Mouse (Mus musculus) MEL (cell line): ENCODE data around the gene Pum1. TPM values are rescaled to one million over a fixed set of nuclear protein-coding genes. Genes with fewer than 3 reads are reported as not detected.
A peak's percentile ranks its signal among the peaks of the same experiment; 100 is the strongest.

ENCODE experiments used
- DNase-seq: peaks from one replicate; pipeline ENCODE4 v3.0.0; 2011; ENCODE audit warnings: low read depth, low spot score
- H3K27ac ChIP-seq: 2 replicates; pipeline ENCODE4 v1.5.1; 2012; ENCODE audit warnings: low read depth, mild to moderate bottlenecking, control low read depth, low read length, moderate library complexity; ENCODE audit not compliant: control insufficient read depth
- H3K27me3 ChIP-seq, 2 experiments: fragments of 150-350 bp in 1 of 2; sonication (generic) in 1 of 2; 2 replicates each; pipeline ENCODE4 v1.6.1; 2012; ENCODE audit warnings: low read length in 2 of 2, mild to moderate bottlenecking in 2 of 2, improper control_type of control experiment in 1 of 2, moderate library complexity in 1 of 2; ENCODE audit not compliant: insufficient read depth in 2 of 2, control insufficient read depth in 1 of 2
- H3K36me3 ChIP-seq, 2 experiments: 2 replicates each; pipeline ENCODE4 v1.6.1; 2012 to 2014; ENCODE audit warnings: low read length in 2 of 2, improper control_type of control experiment in 1 of 2, inconsistent platforms in 1 of 2, mild to moderate bottlenecking in 1 of 2; ENCODE audit not compliant: insufficient read depth in 2 of 2, control insufficient read depth in 1 of 2
- H3K4me1 ChIP-seq, 2 experiments: fragments of 150-350 bp in 1 of 2; sonication (generic) in 1 of 2; 2 replicates each; pipeline ENCODE4 v1.6.1; 2012; ENCODE audit warnings: low read length in 2 of 2, improper control_type of control experiment in 1 of 2, mild to moderate bottlenecking in 1 of 2; ENCODE audit not compliant: insufficient read depth in 2 of 2, control insufficient read depth in 1 of 2
- H3K4me3 ChIP-seq, 2 experiments: fragments of 150-350 bp in 1 of 2; sonication (generic) in 1 of 2; 2 replicates each; pipeline ENCODE4 v1.5.1; 2012; ENCODE audit warnings: low read depth in 2 of 2, low read length in 2 of 2, mild to moderate bottlenecking in 2 of 2, moderate library complexity in 2 of 2, control low read depth in 1 of 2, improper control_type of control experiment in 1 of 2; ENCODE audit not compliant: control insufficient read depth in 1 of 2, insufficient read depth in 1 of 2
- H3K79me2 ChIP-seq: 2 replicates; pipeline ENCODE4 v1.6.1; 2012; ENCODE audit warnings: mild to moderate bottlenecking, low read length, moderate library complexity; ENCODE audit not compliant: control insufficient read depth, poor library complexity, insufficient read depth
- H3K9ac ChIP-seq: 2 replicates; pipeline ENCODE4 v1.6.1; 2012; ENCODE audit warnings: low read depth, mild to moderate bottlenecking, control low read depth, low read length, moderate library complexity; ENCODE audit not compliant: control insufficient read depth, poor library complexity, severe bottlenecking
- H3K9me3 ChIP-seq: fragments of 150-350 bp; sonication (generic); replicated peaks from 2 replicates; pipeline ENCODE4 v1.6.1; 2012; ENCODE audit warnings: mild to moderate bottlenecking, low read length, improper control_type of control experiment, moderate library complexity; ENCODE audit not compliant: insufficient read depth
- BHLHE40 ChIP-seq: IDR thresholded peaks from 2 replicates; pipeline ENCODE4 v1.6.1; 2012; ENCODE audit warnings: low read depth, mild to moderate bottlenecking, inconsistent platforms, low read length, improper control_type of control experiment, borderline replicate concordance
- CHD2 ChIP-seq: IDR thresholded peaks from 2 replicates; pipeline ENCODE4 v1.6.1; 2011; ENCODE audit warnings: low read length, improper control_type of control experiment
- E2F4 ChIP-seq: IDR thresholded peaks from 2 replicates; pipeline ENCODE4 v1.6.1; 2011; ENCODE audit warnings: low read depth, low read length, improper control_type of control experiment, borderline replicate concordance
- EP300 ChIP-seq, 2 experiments: IDR thresholded peaks; 2 replicates each; pipeline ENCODE4 v1.6.1; 2011; ENCODE audit warnings: improper control_type of control experiment in 2 of 2, low read length in 2 of 2, low read depth in 1 of 2, mild to moderate bottlenecking in 1 of 2
- ETS1 ChIP-seq: IDR thresholded peaks from 2 replicates; pipeline ENCODE4 v1.6.1; 2012; ENCODE audit warnings: low read depth, mild to moderate bottlenecking, inconsistent platforms, low read length, improper control_type of control experiment, moderate library complexity
- GABPA ChIP-seq: IDR thresholded peaks from 2 replicates; pipeline ENCODE4 v1.6.1; 2012; ENCODE audit warnings: low read depth, mild to moderate bottlenecking, inconsistent platforms, low read length, improper control_type of control experiment, moderate library complexity
- GATA1 ChIP-seq: IDR thresholded peaks from 2 replicates; pipeline ENCODE4 v1.6.1; 2011; ENCODE audit warnings: low read depth, low read length, improper control_type of control experiment
- MAX ChIP-seq: IDR thresholded peaks from 2 replicates; pipeline ENCODE4 v1.6.1; 2011; ENCODE audit warnings: low read length, improper control_type of control experiment
- MYB ChIP-seq: IDR thresholded peaks from 2 replicates; pipeline ENCODE4 v1.6.1; 2011; ENCODE audit warnings: mild to moderate bottlenecking, low read depth, low read length, improper control_type of control experiment
- MYC ChIP-seq: IDR thresholded peaks from 2 replicates; pipeline ENCODE4 v1.6.1; 2011; ENCODE audit warnings: low read depth, mild to moderate bottlenecking, low read length, improper control_type of control experiment, moderate library complexity
- NELFE ChIP-seq: IDR thresholded peaks from 2 replicates; pipeline ENCODE4 v1.6.1; 2011; ENCODE audit warnings: low read depth, low read length, improper control_type of control experiment
- NRF1 ChIP-seq: IDR thresholded peaks from 2 replicates; pipeline ENCODE4 v1.6.1; 2014; ENCODE audit warnings: low read depth, mild to moderate bottlenecking, inconsistent platforms, low read length, improper control_type of control experiment, moderate library complexity; ENCODE audit not compliant: poor library complexity, insufficient read depth, severe bottlenecking
- SMC3 ChIP-seq: IDR thresholded peaks from 2 replicates; pipeline ENCODE4 v1.6.1; 2011; ENCODE audit warnings: low read depth, low read length, improper control_type of control experiment
- TAL1 ChIP-seq: IDR thresholded peaks from 2 replicates; pipeline ENCODE4 v1.6.1; 2012; ENCODE audit warnings: mild to moderate bottlenecking, inconsistent platforms, low read length, moderate library complexity, mixed read lengths
- TBP ChIP-seq: IDR thresholded peaks from 2 replicates; pipeline ENCODE4 v1.8.0; 2011; ENCODE audit warnings: low read depth, low read length, improper control_type of control experiment
- polyA plus RNA-seq, 2 experiments: library from polyadenylated mRNA; stranded (reverse) in 1 of 2; unstranded in 1 of 2; fragments of >175 nt in 1 of 2; fragments of >200 nt in 1 of 2; gene quantifications; 2 replicates each; pipeline versions ENCODE4 v1.2.1 to v1.2.4; 2012; ENCODE audit warnings: low replicate concordance in 2 of 2, low read depth in 1 of 2; ENCODE audit not compliant: insufficient read length in 2 of 2, insufficient read depth in 1 of 2, missing spikeins in 1 of 2
- total RNA-seq: library from RNA; depleted of rRNA; stranded (reverse); fragments of 300-350 nt; gene quantifications from 2 replicates; pipeline ENCODE4 v1.2.3, GENCODE M21; 2012

Gene Pum1
- total and polyA plus RNA-seq, 3 experiments: 31.9 to 46.2 (median 36.1) TPM

GRCm38 (mm10) chr4:130790180-130790579, 127.1 kb downstream of the Pum1 start (continued):
- no peak for TF ChIP-seq TAL1

GRCm38 (mm10) chr4:130791811-130792375, 128.8 kb downstream of the Pum1 start:
- H3K9ac ChIP-seq: no peak overlapping the region
- peak overlapping the region; percentile 4 to 19; a peak in 1 of 4 replicates for H3K4me3 ChIP-seq

GRCm38 (mm10) chr4:130792376-130793179, 129.5 kb downstream of the Pum1 start, which contains the start of gene Sdc3:
Gene Sdc3 (plus strand): TSS chr4:130792537.
- Histone ChIP-seq H3K27ac (no peak within 1 kb of the TSS), H3K27me3 (peaks cover 0 to 6% of the 10 kb centered on the region in 2 experiments; a peak in 2 of 4 replicates), H3K36me3 (no peaks in the 10 kb centered on the region), H3K4me1 (no peaks in the 10 kb centered on the region), H3K4me3 (peak within 1 kb of the TSS; percentile 38 to 61), H3K9ac (peak within 1 kb of the TSS; percentile 56)
- DNase-seq: peak; percentile 22
- TF ChIP-seq BHLHE40 (peak; percentile 30; the same call in 1 of the 2 replicates), GABPA (no peak)
- TF ChIP-seq, all 39 proteins: peak for 1
- Histone ChIP-seq H3K9me3 (no peaks in the 10 kb centered on the region), H3K79me2 (no peaks in the 10 kb centered on the region)

More at GRCm38 (mm10) chr4:130791811-130792375, 128.8 kb downstream of the Pum1 start:
- no peaks in the 10 kb centered on the region for H3K79me2 ChIP-seq
- H3K9me3 ChIP-seq: no peaks in the 10 kb centered on the region
- H3K27me3 ChIP-seq: peaks cover 0 to 6% of the 10 kb centered on the region in 2 experiments; a peak in 2 of 4 replicates
- TF ChIP-seq E2F4 (no peak), NRF1 (no peak), ETS1 (no peak), CHD2 (no peak), GABPA (no peak), EP300 (IDR thresholded peaks at IDR 0.05; ENCODE audit: low read depth in 1 of 2, low read length in 2 of 2) (no peak), MYB (no peak), TBP (no peak), NELFE (no peak), GATA1 (no peak), MYC (no peak), SMC3 (no peak), MAX (no peak)
- no peak for DNase-seq
- H3K27ac ChIP-seq: no peak overlapping the region
- H3K4me1 ChIP-seq: no peaks in the 10 kb centered on the region
- H3K36me3 ChIP-seq: no peaks in the 10 kb centered on the region
